Mouse (Mus musculus): ENCODE measurements around the gene Tmem123.
A peak's percentile ranks its signal among the peaks of the same experiment; 100 is the strongest.

The Tmem123 gene

DNA sequence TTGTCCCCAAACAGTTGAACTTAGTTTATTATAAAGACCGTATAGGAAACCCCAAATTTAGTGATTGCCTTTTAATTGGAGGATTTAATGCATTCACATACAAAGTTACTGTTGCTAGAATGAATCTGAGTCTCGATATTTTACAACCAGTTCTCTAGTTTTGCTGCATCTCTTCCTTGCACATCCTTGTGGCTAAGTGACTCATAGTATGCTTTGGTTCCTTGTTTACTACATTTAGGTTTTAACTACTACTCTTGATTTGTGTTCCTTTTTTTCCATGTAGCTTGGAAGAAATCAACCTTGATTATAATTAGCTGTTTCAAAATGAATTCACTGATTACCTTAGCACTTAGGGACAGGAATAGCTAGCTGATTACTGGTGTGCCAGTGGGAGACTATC lies 11.2 kb downstream of the Tmem123 start:
- DNase-seq (ENCODE audit: low spot score in 2 of 2): no peak

GRCm38 (mm10) chr9:7775986-7776385 lies 12.1 kb downstream of the Tmem123 start:
- peak; percentile 40 to 44 for DNase-seq (ENCODE audit: low spot score in 2 of 2)

DNA sequence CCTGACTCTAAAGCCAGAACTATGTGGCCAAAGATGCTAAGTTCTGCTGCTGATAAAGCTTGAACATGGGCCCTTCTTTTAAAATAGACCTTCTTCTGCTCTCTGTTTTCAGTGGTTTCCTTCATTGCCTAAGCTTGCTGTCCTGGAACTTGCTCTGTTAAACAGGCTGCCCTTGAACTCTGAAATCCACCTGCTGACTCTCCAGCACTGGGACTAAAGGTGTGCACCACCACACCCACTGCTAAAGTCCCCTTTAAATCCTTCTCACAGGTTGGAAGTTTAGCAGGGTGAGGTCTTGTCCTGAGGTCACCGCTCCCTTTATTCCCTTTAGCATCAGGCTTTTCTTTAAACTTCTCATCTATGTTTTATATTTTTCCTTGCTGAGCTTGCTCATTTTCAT lies 13.1 kb downstream of the Tmem123 start:
- DNase-seq (ENCODE audit: low spot score in 2 of 2): no peak

GRCm38 (mm10) chr9:7777652-7778051 lies 13.8 kb downstream of the Tmem123 start:
- no peak for DNase-seq (ENCODE audit: low spot score in 2 of 2)

- no peak for DNase-seq (ENCODE audit: low spot score in 2 of 2)
Measured at GRCm38 (mm10) chr9:7778771-7779170, 14.9 kb downstream of the Tmem123 start.

GRCm38 (mm10) chr9:7779786-7780185 lies 15.9 kb downstream of the Tmem123 start:
- DNase-seq (ENCODE audit: low spot score in 2 of 2): no peak

DNA sequence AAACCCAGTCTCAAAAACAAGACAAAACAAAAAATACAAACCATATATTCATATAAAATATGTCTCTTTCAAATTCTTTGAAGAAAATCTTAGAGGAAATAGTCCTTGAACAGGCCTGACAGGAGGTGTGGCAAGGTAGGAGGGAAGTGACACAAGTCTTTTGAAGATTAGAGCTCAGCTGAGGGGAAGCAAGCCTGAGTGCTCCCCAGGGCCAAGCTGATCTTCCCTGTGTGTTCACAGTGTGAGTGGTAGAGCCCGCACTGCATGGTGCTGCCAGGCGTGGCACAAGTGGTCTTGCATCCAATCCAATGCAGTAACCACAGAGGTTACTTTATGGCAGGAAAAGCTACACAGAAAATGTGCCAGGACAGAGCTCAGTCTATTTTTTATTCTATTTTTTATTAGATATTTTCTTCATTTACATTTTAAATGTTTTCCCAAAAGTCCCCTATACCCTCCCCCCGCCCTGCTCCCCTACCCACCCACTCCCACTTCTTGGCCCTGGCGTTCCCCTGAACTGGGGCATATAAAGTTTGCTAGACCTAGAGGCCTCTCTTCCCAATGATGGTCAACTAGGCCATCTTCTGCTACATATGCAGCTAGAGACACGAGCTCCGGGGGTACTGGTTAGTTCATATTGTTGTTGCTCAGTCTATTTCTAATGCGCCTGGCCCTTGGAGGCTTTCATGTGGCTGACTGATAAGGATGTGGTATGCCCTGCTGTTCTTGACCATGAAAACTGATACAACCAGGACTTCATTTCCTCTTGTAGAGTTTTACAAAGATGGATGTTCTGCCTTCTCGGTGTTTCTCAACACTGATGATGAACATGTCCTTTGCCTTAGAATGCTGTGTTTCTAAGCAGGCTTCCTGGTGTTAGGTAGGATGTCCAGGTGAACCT lies 16.7 kb downstream of the Tmem123 start:
- peak; percentile 30 to 70 for DNase-seq (ENCODE audit: low spot score in 2 of 2)

DNA sequence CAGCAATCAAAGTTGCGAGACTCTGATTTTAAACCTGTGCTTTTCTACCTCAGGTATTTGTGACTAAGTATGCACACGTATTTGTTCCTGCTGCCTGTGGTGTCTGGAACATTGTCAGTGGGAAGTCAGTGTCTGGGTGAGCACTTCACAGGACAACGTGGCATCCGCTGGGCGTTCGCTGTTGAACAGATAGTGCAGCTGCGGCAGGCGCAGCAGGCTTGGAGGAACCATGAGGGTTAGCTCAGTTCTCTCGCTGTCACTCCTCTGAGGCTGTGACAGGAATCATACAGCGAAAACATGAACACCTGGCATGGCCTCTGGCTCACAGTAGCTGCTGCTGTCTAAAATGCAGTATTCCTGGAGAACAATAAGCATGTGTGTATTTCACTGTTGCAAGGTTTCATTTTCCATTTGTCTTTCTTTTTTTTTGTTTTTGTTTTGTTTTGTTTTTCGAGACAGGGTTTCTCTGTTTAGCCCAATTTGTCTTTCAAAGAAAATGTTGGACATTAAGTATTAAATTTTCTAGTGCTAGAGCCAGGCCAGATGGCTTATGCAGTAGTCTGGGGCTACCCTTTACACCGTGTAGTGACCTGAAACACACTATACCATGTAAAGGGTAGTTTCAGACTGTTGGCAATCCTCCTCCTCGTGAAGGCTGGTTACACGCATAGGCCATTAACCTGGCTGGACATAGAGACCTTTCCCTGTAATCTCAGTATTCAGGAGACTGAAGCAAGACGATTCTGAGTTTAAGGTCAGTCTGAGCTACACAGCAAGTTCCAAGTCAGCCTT lies 20.2 kb downstream of the Tmem123 start:
- peak in 1 of 2 experiments; percentile 24 for DNase-seq (ENCODE audit: low spot score in 2 of 2)

GRCm38 (mm10) chr9:7784615-7785012 lies 20.8 kb downstream of the Tmem123 start:
- no peak for DNase-seq (ENCODE audit: low spot score in 2 of 2)

DNA sequence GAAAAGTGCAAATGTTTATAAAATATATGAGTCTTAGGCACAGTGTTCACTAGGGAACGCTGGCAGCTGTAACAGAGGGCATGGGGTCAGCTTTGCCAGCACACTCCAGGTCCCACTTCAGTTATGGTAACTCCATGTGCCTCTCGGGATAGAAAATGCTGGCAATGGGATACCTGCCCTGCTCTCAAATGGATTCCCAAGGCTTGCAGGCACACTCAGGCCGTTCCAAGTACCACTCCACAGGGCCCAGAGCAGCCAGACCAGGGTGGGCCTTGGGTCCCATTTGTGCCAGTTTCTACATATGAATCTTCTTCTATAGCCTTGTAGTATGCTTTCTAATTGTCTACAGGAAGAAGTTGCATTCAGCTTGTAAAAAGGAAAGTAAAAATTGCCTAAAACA lies 21.6 kb downstream of the Tmem123 start:
- no peak for DNase-seq (ENCODE audit: low spot score in 2 of 2)

DNA sequence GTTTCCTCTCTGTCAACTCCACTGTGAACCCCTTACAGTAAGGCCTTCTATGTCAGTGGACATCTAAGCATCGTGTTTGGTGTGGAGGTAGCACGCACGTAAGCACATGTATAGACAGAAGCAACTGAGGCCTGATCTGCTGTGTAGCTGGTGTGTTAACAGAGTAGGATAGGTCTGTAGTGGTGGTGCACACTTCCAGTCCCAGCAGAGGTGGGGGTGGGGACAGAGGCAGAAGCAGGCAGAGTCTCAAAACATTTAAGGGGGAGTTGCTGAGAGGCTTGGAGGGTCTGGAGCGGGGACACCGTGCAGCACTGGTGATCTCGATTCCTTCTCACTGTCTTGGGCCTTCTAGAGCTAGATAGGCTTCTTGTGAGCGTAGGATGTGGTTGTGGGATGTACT lies 22.2 kb downstream of the Tmem123 start:
- no peak for DNase-seq (ENCODE audit: low spot score in 2 of 2)

GRCm38 (mm10) chr9:7788411-7788810 lies 24.6 kb downstream of the Tmem123 start:
- no peak for DNase-seq (ENCODE audit: low spot score in 2 of 2)

GRCm38 (mm10) chr9:7789764-7790575 lies 26.1 kb downstream of the Tmem123 start:
- DNase-seq (ENCODE audit: low spot score in 2 of 2): no peak

DNA sequence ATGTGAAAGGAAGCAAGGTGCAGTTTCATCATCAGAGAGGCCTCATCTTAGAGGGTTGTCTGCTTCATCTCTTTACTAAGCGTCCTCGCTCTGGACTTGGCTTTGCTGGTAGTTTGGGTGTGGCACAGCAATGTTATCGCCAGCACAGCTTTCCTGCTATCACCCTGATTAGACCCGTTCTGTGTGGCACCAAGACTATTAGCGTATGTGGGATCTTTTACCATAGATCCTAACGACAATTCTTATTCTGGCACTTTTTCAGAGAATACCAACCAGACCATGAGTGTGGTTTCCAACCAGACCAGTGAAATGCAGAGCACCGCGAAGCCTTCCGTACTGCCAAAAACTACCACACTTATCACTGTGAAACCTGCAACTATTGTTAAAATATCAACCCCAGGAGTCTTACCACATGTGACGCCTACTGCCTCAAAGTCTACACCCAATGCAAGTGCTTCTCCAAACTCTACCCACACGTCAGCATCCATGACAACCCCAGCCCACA lies 26.8 kb downstream of the Tmem123 start:
- no peak for DNase-seq (ENCODE audit: low spot score in 2 of 2)

DNA sequence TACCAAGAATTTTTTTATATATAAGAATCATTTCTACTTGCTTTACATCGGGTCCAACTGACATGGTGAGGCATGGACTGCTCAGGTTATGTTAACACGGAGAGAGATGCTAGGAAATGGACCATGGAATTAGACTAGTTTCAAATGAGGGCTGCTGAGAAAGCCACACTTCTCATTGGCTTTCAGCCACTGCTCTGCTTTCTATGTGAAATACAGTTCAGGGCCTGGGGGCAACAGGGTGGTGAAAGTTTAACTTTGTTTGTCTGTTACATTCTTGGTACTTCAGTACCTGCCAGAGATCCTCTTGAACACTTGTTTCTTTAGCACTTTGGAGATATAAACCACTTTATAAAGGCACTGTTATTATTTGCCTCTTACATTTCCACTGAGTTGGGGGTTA lies 29.7 kb downstream of the Tmem123 start:
- no peak for DNase-seq (ENCODE audit: low spot score in 2 of 2)

DNA sequence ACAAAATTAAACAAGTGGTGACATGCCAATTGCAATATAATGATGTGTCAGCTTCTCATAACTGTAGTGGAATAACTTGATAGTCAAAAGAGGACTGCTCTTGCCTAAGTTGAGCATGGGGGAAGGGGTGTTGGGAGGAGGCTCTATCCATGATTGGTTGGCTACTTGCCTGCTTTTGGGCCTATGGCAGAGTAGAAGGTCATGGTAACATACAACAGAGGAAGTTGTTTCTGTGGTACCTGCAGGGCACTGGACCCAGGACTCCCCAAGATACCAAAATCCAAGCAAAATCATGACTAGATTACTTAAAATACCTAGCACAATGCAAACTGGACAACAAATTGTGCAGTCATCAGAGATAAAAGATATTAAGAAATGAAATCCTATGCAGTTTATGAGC lies 31.7 kb downstream of the Tmem123 start:
- no peak for DNase-seq (ENCODE audit: low spot score in 2 of 2)

- DNase-seq (ENCODE audit: low spot score in 2 of 2): no peak
Measured at GRCm38 (mm10) chr9:7796129-7796864, 32.5 kb downstream of the Tmem123 start.

GRCm38 (mm10) chr9:7797542-7797941 lies 33.7 kb downstream of the Tmem123 start:
- DNase-seq (ENCODE audit: low spot score in 2 of 2): no peak

- DNase-seq (ENCODE audit: low spot score in 2 of 2): no peak
Measured at GRCm38 (mm10) chr9:7798555-7798954, 34.7 kb downstream of the Tmem123 start.

DNA sequence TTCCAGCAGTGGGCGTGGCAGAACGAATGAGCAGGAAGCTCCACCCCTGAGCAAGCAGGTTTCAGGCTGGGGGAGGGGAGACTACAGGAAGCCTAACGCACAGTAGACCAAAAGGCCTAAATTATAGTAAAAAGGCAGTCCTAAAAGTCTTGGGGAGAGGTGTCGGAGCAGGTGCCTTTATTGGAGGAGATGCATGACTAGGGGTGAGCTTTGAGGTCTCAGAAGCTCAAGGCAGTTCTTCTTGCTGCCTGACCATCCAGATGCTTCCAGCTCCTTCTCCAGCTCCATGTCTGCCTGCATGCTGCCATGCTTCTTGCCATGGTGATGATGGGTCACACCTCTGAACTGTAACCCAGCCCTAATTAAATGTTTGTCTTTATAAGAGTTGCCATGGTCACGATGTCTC lies 41.3 kb downstream of the Tmem123 start:
- DNase-seq (ENCODE audit: low spot score in 2 of 2): no peak

- DNase-seq (ENCODE audit: low spot score in 2 of 2): no peak
Measured at GRCm38 (mm10) chr9:7822758-7823157, 58.9 kb downstream of the Tmem123 start.
